Mouse (Mus musculus): ENCODE results near the gene Pdpk1. TPM values are rescaled to one million over a fixed set of nuclear protein-coding genes. Genes with fewer than 3 reads are reported as not detected.

Pdpk1 gene
- 40.4 and 40.9 TPM in 2 replicates for polyA plus RNA-seq (2012; rRNA removed)

DNA sequence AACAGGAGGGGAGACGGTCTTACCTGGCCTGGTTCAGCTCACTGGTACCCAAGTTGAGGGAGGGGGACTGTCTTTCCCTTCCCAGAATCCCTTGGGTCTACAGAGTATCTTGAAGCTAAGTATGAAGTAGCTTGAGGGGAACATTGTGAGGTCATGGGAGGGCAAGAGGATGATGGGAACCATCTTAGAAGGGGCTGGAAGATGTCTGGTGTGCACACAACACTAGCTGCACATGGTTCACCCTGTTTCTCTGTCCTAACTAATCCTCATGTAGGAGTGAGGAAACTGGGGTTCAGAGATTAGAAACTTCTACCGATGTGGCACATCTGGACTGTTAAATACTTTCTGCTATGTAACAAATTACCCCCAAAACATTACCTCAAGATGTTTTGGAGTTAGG lies at the start of gene Pdpk1:
Gene Pdpk1, minus strand, starts transcription at position 101 of the 400 bp plus-strand sequence.
- no peak for DNase-seq (ENCODE audit: extremely low spot score in 1 of 2, low spot score in 1 of 2)

- DNase-seq (ENCODE audit: extremely low spot score in 1 of 2, low spot score in 1 of 2): no peak
Observed at GRCm38 (mm10) chr17:24199741-24200140, 49.0 kb upstream of the Pdpk1 start.

DNA sequence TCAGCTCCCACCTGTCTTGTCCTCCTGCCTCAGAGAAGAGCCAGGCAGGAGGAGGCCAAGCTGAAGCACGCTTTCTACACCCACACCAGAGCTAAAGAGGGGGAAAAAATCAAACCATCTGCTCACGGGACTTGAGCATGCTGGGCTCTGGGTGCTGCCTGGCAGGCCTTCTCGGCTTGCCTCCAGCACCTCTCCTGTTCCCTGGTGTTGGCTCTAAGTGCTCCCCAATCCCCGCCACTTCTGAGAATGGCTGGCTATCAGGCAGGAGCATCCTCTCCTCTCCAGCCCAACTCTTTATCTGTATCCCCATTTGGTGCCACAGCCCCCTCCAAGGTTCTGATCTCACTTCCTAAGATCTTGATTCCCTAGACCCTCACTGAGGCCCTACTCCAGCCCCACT lies 48.5 kb upstream of the Pdpk1 start:
- peak; percentile 76 to 85 for DNase-seq (ENCODE audit: extremely low spot score in 1 of 2, low spot score in 1 of 2)

- peak in 1 of 2 experiments; percentile 66 for DNase-seq (ENCODE audit: extremely low spot score in 1 of 2, low spot score in 1 of 2)
Observed at GRCm38 (mm10) chr17:24197032-24197824, 46.5 kb upstream of the Pdpk1 start.

- no peak for DNase-seq (ENCODE audit: extremely low spot score in 1 of 2, low spot score in 1 of 2)
Observed at GRCm38 (mm10) chr17:24195349-24195748, 44.6 kb upstream of the Pdpk1 start.

GRCm38 (mm10) chr17:24193769-24194168 lies 43.0 kb upstream of the Pdpk1 start:
- DNase-seq (ENCODE audit: extremely low spot score in 1 of 2, low spot score in 1 of 2): no peak

DNA sequence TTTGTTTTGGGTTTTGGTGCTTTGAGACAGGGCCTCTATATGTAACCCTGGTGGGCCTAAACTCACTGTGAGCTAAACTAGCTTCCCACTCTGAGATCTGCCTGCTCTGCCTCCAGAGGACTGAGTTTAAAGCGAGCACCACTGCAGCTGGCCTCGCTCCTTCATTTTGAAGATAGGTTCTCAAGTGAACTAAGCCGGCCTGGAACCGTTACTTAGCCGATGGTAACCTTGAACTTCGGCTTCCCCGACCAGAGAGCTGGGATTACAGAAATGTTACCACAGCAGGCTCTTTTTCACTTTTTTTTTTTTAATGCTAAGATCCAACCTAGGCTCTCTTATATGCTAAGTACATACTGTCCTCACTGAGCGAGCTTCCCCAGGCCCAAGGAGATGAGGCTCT lies 42.5 kb upstream of the Pdpk1 start:
- no peak for DNase-seq (ENCODE audit: extremely low spot score in 1 of 2, low spot score in 1 of 2)

DNA sequence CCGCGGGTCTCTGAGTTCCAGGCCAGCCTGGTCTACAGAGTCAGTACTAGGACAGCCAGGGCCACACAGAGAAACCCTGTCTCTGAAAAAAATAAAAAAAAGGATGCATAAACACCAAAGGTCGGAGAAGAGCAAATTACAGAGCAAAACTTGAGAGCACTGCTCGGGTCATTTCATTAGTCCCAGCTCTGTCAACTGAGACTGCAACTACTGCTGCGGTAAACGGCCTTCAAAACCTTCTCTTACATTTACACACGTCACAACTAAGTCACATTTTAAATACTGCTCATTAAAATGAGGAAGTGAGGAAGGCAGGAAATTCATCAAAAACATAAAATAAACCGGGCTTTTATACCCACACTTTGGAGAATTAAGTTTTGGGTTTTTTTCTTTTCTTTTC lies 42.1 kb upstream of the Pdpk1 start:
- DNase-seq (ENCODE audit: extremely low spot score in 1 of 2, low spot score in 1 of 2): no peak

DNA sequence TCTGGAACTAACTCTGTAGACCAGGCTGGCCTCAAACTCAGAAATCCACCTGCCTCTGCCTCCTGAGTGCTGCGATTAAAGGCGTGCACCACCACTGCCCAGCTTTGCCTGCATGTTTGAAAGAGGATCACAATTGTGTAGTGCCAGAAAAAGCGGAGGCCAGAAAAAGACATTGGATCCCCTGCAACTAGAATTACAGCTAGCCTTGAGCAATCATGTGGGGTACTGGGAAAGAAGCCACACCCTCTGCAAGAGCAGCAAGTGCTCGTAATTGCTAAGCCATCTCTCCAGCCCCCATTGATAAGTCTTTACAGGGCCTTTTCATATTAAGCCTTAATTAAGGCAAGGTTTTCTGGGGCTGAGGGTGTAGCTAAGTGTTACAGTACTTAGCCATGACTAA lies 40.8 kb upstream of the Pdpk1 start:
- no peak for DNase-seq (ENCODE audit: extremely low spot score in 1 of 2, low spot score in 1 of 2)

DNA sequence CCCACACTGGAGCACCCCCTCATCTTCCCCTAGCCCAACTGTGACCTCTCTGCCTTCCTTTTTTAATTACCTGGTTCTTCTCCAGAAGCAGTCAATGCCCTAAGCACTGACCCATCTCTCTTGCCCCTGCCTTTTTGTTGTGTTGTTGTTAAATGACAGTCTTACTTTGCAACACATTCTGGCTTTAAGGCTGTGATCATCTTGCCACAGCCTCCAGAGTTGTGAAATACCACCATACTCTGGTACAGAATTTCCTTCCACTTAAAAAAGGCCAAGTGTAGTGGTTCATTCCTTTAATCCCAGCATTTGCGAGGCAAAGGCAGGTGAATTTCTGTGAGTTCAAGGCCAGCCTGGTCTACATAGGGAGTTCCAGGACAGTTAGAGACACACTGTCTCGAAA lies 40.2 kb upstream of the Pdpk1 start:
- no peak for DNase-seq (ENCODE audit: extremely low spot score in 1 of 2, low spot score in 1 of 2)

- no peak for DNase-seq (ENCODE audit: extremely low spot score in 1 of 2, low spot score in 1 of 2)
Observed at GRCm38 (mm10) chr17:24174259-24174658, 23.5 kb upstream of the Pdpk1 start.

- DNase-seq (ENCODE audit: extremely low spot score in 1 of 2, low spot score in 1 of 2): peak; percentile 53 to 86
Observed at GRCm38 (mm10) chr17:24173423-24173822, 22.7 kb upstream of the Pdpk1 start.

DNA sequence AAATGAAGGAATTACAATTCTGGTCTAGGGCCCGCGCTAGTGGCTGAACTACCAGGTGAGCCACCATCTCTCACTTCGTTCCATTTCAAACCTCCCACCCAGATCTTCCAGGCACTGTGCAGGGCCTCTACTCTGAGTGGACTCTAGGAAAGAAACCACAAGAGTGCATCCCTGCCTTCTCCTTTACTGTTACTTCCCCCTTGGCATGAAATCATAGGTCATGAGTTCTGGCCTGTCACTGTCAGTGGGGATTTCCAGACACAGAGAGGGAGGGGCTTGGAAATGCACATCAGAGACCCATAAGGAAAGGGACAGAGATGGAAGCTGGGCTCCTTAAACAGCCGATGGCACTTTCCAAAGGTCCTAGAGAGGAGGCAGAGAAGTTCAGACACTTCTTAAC lies 21.0 kb upstream of the Pdpk1 start:
- no peak for DNase-seq (ENCODE audit: extremely low spot score in 1 of 2, low spot score in 1 of 2)

DNA sequence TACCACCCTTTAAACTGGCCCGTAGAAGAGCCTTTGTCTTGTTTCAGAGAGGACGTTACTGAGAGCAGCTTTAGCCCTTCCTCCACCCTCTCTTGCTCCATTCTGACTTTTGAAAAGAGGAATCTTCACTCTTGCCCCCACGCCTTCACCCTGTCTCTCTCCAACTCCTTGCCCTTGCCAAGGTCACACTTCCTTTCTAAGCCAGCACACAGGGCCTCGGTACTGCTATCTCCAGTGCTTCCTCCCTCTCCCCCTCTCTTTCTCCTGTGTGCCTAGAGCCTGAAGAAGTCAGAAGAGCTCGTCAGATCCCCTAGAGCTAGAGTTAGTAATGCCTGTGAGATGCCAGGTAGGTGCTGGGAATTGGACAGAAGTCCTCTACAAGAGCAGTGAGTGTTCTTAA lies 20.0 kb upstream of the Pdpk1 start:
- DNase-seq (ENCODE audit: extremely low spot score in 1 of 2, low spot score in 1 of 2): no peak

- DNase-seq (ENCODE audit: extremely low spot score in 1 of 2, low spot score in 1 of 2): no peak
Observed at GRCm38 (mm10) chr17:24170125-24170524, 19.4 kb upstream of the Pdpk1 start.

- peak; percentile 92 to 97 for DNase-seq (ENCODE audit: extremely low spot score in 1 of 2, low spot score in 1 of 2)
Observed at GRCm38 (mm10) chr17:24169317-24170065, 18.8 kb upstream of the Pdpk1 start, which contains the start of gene Atp6v0c. Gene Atp6v0c, minus strand, starts transcription at chr17:24169702.

DNA sequence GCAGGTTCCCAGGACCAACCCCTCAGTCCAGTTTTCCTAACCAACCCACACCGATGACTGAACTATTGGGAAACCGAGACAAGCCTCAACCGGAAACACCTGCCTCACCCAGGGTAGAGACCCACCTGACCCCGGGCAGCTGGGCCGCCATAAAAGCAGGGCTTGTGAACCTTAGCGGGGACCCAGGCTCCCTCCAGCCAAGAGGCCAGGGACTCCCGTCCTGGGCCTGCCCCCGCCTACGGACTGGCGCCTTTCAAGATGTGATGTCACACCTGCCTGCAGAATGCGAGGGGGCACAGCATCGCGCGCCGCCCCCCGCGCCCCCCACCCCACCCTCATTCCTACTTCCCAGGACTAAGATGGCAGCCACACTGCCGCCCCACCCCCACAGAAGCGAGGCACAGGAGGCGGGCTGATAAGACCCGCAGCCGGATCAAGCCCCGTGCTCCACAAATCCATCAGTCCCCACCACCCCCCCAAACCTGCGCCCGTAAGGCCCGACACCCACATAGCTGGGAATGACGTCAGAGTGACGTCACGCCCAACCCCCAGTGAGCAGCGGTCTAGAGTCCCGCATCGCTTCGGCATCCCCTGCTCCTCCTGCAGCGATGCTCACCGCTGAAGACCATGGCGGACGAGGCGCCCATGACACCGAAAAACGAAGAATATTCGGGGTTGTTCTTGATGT lies 18.0 kb upstream of the Pdpk1 start:
- DNase-seq (ENCODE audit: extremely low spot score in 1 of 2, low spot score in 1 of 2): peak; percentile 47 to 80

DNA sequence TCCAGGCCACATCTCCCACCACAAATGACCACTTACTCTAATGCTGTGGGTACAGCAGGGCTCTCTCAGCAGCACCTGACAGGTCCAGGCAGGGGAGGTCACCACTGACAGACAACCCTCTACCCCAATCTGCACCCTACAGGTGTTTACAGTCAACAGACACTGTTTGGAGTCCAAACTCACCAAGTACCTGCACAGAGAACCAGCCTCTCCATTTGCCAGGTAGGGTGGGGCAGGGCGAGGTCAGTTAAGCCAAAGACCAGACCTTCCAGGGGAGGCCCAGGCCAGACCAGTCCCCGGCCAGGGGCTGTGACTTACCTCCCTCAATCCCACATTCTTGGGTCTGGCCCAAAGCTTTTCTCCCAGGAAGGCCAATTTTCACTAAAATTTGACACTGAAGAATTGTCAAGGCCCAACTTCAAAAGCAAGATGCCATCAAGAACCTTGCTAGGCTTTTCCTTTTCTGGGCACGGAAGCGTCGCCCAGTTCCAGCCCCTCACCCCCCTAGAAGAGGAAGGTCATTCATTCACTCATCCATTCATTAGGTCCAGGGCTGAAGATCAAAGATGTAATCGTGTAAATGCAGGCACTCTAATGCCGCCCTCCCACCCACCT lies 17.3 kb upstream of the Pdpk1 start:
- no peak for DNase-seq (ENCODE audit: extremely low spot score in 1 of 2, low spot score in 1 of 2)

GRCm38 (mm10) chr17:24167120-24167519 lies 16.4 kb upstream of the Pdpk1 start:
- DNase-seq (ENCODE audit: extremely low spot score in 1 of 2, low spot score in 1 of 2): no peak

- no peak for DNase-seq (ENCODE audit: extremely low spot score in 1 of 2, low spot score in 1 of 2)
Observed at GRCm38 (mm10) chr17:24164566-24165259, 14.0 kb upstream of the Pdpk1 start.

Data from frontal cortex, adult 2 months (tissue).